Mouse (Mus musculus) thymus, adult 2 months (tissue): ENCODE measurements around the gene Allc. TPM values are rescaled to one million over a fixed set of nuclear protein-coding genes. Genes with fewer than 3 reads are reported as not detected.

Experiments
- DNase-seq: peaks from one replicate; pipeline ENCODE4 v3.0.0; 2021
- H3K27ac ChIP-seq: fragments of 200-500 bp; 2 replicates; pipeline ENCODE4 v1.5.1; 2012; ENCODE audit warnings: low read length, control low read depth; ENCODE audit not compliant: control insufficient read depth, insufficient read depth
- H3K27me3 ChIP-seq: fragments of 200-500 bp; 2 replicates; pipeline ENCODE4 v1.6.1; 2012; ENCODE audit warnings: mild to moderate bottlenecking, low read length, moderate library complexity, mixed read lengths; ENCODE audit not compliant: control insufficient read depth, insufficient read depth
- H3K36me3 ChIP-seq: fragments of 200-500 bp; 2 replicates; pipeline ENCODE4 v1.6.1; 2012; ENCODE audit warnings: mild to moderate bottlenecking, low read length, moderate library complexity; ENCODE audit not compliant: control insufficient read depth, insufficient read depth
- H3K4me1 ChIP-seq: fragments of 200-500 bp; replicated peaks from 2 replicates; pipeline ENCODE4 v1.6.1; 2012; ENCODE audit warnings: low read length; ENCODE audit not compliant: control insufficient read depth, insufficient read depth
- H3K4me3 ChIP-seq: fragments of 200-500 bp; 2 replicates; pipeline ENCODE4 v1.5.1; 2012; ENCODE audit warnings: mild to moderate bottlenecking, low read length, control low read depth, moderate library complexity; ENCODE audit not compliant: control insufficient read depth, insufficient read depth
- CTCF ChIP-seq: fragments of 200-500 bp; IDR thresholded peaks from 2 replicates; pipeline ENCODE4 v1.5.1; 2012; ENCODE audit warnings: mild to moderate bottlenecking, control low read depth, low read length, moderate library complexity, borderline replicate concordance; ENCODE audit not compliant: control insufficient read depth, poor library complexity, insufficient read depth; ENCODE audit errors: extremely low read depth
- POLR2A ChIP-seq: fragments of 200-500 bp; IDR thresholded peaks from 2 replicates; pipeline ENCODE4 v1.6.1; 2012; ENCODE audit warnings: mild to moderate bottlenecking, low read length, control low read depth, moderate library complexity; ENCODE audit not compliant: control insufficient read depth, poor library complexity, insufficient read depth; ENCODE audit errors: extremely low read depth
- WGBS: fragments of 180-500 bp; shearing (Covaris S2); methylation state at CpG from one replicate; pipeline ENCODE4 v1.1.7; 2018; 5-methylcytosine and 5-hydroxymethylcytosine counted together
- polyA plus RNA-seq: library from polyadenylated mRNA; depleted of rRNA; stranded (reverse); fragments of >200 nt; gene quantifications from 2 replicates; pipeline ENCODE4 v1.2.3, GENCODE M21; 2012

Gene Allc
- polyA plus RNA-seq, 1 experiment = 0.09 TPM

- H3K4me1 ChIP-seq = no peaks in the 10 kb centered on the region
- H3K27me3 ChIP-seq = no peaks in the 10 kb centered on the region
- no peak for TF ChIP-seq POLR2A
- TF ChIP-seq CTCF = no peak
- no peak overlapping the region for H3K27ac ChIP-seq
- 82% methylated on average over 5 of the region's 5 CpGs for WGBS
- DNase-seq = no peak
- H3K36me3 ChIP-seq = no peaks in the 10 kb centered on the region
- H3K4me3 ChIP-seq = no peak overlapping the region
Observed at GRCm38 (mm10) chr12:28622167-28622532, 39.8 kb upstream of the Allc start.

DNA sequence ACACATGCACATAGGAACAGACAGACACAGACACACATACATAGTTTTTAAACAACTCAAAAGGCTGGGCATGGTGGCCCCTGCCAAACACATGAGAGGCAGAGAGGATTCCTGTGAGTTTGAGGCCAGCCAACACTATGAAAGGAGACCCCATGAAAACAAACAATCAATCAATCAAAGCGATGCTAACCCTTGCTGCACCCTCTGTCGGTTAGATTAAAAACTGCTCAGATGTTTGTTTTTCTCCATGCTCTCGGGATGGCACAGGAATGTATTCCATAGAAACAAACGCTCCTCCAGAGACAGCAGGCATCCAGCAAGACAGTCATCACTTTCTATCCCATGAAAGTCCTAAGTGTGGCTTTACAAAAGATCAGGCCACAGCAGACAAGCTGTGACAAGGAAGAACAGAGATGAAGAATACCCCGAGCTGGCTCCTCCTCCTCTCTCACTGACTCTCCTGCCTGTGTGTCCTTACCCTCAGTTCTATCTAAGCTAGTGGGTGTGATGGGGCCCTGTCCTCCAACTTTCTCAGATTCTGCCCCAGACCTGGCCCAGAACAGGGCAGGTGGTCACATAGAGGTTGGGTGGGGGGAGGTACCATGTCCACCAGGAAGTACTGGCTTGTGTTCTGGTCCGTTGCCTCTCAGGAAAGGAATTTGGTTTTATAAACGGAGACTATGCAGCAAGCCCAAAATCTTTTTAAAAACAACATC lies 39.3 kb upstream of the Allc start:
- Histone ChIP-seq H3K27me3 (no peaks in the 10 kb centered on the region), H3K36me3 (no peaks in the 10 kb centered on the region), H3K4me3 (no peak overlapping the region), H3K4me1 (no peaks in the 10 kb centered on the region), H3K27ac (no peak overlapping the region)
- no peak for DNase-seq
- WGBS = 41% methylated on average over 7 of the region's 7 CpGs
- TF ChIP-seq CTCF = no peak
- TF ChIP-seq POLR2A = no peak

DNA sequence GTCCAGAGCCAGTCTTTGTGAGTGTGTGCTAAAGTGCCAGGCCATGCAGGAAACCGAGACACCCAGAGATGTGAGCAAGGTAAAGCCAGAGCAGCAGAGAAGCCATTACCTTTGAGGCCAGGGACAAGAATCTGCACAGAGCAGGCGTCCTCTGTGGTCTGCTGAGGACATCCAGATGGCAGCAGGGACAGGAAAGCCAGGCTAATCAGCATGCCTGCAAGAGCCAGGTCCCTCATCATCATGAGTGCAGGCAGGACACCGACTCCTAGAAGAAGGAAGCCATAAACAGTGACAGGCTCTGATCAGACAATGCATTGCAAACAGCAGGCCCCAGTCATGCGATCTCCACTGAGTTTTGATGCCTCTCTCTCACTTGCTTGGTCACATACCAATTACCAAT lies 35.0 kb upstream of the Allc start:
- Histone ChIP-seq H3K27me3 (no peaks in the 10 kb centered on the region), H3K4me3 (no peak overlapping the region), H3K27ac (no peak overlapping the region), H3K36me3 (no peaks in the 10 kb centered on the region), H3K4me1 (no peaks in the 10 kb centered on the region; the same call in 1 of the 2 replicates)
- TF ChIP-seq CTCF (no peak), POLR2A (no peak)
- no peak for DNase-seq
- 53% methylated on average over 4 of the region's 4 CpGs for WGBS

GRCm38 (mm10) chr12:28614401-28614800 lies 32.1 kb upstream of the Allc start:
- Histone ChIP-seq H3K4me3 (no peak overlapping the region), H3K36me3 (no peaks in the 10 kb centered on the region), H3K27ac (no peak overlapping the region), H3K4me1 (no peaks in the 10 kb centered on the region; the same call in 1 of the 2 replicates), H3K27me3 (no peaks in the 10 kb centered on the region)
- no peak for DNase-seq
- WGBS = 79% methylated on average over 7 of the region's 7 CpGs
- TF ChIP-seq POLR2A (no peak), CTCF (no peak)

GRCm38 (mm10) chr12:28612391-28612790 lies 30.1 kb upstream of the Allc start:
- Histone ChIP-seq H3K27ac (no peak overlapping the region), H3K27me3 (no peaks in the 10 kb centered on the region), H3K36me3 (no peaks in the 10 kb centered on the region), H3K4me3 (no peak overlapping the region), H3K4me1 (no peaks in the 10 kb centered on the region; the same call in 1 of the 2 replicates)
- DNase-seq = no peak
- WGBS = 87% methylated on average over 6 of the region's 6 CpGs
- no peak for TF ChIP-seq POLR2A
- no peak for TF ChIP-seq CTCF

DNA sequence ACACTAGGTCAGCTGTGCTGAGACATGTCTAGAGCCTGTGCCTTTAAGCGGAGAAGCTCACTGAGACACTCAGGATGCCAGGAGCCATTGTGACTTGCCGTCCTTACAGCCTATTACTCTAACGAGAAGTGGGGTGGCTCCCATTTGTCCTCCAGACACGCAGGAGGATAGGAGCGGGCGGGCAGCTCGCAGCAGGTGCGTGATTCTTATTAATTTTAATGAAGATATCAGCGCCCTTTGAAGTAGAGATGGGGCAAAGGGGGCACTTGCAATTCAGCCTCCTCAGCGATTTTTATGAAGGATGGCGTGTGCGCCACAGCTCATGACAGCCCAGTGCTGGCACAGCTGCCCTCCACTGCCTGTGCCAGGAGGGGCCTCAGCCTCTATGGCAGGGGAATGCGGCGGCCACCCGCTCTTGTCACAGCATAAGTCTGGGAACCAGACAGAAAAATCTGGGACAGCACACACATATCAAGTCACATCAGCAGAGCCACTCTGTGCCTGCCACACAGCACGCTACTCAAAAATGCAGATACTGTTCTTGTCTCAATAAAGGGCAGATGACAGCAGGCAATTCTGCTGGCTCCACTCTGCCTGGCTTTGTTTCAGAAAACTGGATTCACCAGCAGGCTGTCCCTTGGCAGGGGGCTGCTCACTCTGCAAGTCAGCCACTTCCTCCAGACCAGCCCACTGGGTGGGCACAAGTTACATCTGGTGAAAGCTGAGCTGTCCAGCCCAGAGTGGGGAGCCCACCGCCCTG lies 25.4 kb upstream of the Allc start:
- H3K4me1 ChIP-seq = no peaks in the 10 kb centered on the region
- 77% methylated on average over 17 of the region's 17 CpGs for WGBS
- TF ChIP-seq CTCF (no peak), POLR2A (no peak)
- H3K27ac ChIP-seq = no peak overlapping the region; the same call in 1 of the 2 replicates
- no peaks in the 10 kb centered on the region for H3K27me3 ChIP-seq
- no peak overlapping the region for H3K4me3 ChIP-seq
- no peak for DNase-seq
- H3K36me3 ChIP-seq = no peaks in the 10 kb centered on the region

DNA sequence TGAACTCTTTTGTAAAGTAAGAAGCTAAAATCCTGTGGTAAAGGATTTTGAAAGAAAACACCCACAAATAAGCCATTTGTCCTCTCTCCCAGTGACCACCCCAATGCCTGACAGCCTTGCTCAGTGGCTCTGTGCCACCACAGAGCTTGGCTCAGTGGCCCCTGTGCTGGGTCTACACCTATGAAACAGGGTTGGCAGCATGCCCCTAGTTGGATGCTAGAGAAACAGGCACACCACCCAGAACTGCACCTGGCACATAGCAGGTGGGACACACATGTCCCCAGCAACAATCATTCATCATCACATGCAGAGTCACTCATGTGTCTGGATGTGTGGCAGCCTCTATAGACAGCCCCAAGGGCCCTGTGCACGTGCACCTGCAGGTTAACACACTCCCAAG lies 21.2 kb upstream of the Allc start:
- 69% methylated on average over 1 of the region's 1 CpGs for WGBS

More for the DNA sequence above, 21.2 kb upstream of the Allc start:
- TF ChIP-seq CTCF = no peak
- TF ChIP-seq POLR2A = no peak
- Histone ChIP-seq H3K4me3 (no peak overlapping the region), H3K27ac (no peak overlapping the region), H3K27me3 (no peaks in the 10 kb centered on the region), H3K36me3 (no peaks in the 10 kb centered on the region), H3K4me1 (no peaks in the 10 kb centered on the region)
- DNase-seq = no peak
